Mouse (Mus musculus): ENCODE measurements at regions not wholly inside any gene's neighbourhood (a gene's known extent, or its start where the extent isn't known, plus 50 kb on each side); places are given as distances from the start of the nearest gene placed in this dataset.

- peak in 1 of 2 experiments; percentile 26 for DNase-seq
These were observed 176.6 kb upstream of the Egflam start for GRCm38 (mm10) chr15:7574811-7575210.

DNA sequence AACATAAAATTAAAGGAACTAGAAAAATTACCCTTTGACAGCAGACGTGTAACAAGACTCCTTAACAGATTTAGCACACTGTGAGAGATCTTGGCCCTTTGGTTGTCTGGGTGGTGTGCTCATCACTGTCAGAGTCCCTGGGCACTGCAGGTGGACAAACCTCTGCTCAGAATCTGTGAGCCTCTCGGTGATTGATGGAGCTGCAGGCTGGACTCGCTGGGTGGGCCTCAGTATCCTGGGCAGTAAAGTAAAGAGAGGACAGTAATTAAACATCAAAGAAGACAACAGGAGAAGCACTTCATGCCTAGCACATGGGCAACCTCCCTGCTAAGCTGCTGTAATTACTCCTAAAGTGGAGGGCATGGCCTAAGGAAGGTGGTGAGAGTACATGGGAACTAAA, 180.2 kb upstream of the Egflam start:
- no peak for DNase-seq

DNA sequence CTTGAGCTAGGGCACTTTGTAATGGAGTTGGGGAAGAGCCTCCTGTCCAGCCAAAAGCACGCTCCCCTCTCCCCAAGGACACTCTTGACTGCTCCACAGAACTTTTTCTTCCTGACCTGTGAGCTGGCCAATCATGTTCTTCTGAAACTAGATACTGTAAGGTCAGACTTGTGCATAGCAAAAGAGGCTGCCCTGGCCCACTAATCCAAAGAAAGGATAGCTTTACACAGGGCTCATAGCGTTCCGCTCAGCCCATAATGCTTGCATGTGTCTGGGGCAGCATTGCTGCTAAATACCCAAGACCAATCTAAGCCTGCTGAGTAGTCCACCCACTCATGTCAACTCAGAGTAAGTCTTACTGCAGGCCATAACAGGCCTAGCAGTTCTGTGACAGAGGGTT, 189.0 kb upstream of the Egflam start:
- no peak for DNase-seq

GRCm38 (mm10) chr15:7591486-7591885, 193.3 kb upstream of the Egflam start:
- DNase-seq: no peak

DNA sequence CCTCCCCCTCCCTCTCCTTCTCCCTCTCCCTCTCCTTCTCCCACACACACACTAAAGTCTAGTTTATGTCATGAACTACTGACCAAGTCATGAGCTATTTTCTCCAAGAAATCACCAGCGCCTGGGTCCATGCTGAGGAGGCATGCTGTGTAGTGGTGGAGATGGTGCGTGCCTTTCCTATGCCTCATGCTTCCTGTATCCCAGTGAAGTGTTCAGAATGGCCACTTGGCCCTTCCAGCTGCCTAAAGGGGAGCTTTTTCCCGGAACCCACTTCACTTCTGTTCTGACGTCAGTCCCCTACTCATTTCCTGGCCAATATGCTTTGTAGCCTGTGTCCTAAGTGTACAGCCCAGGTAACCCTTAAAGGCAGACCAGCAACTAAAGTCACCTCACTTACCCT, 199.1 kb upstream of the Egflam start:
- peak; percentile 54 to 70 for DNase-seq

DNA sequence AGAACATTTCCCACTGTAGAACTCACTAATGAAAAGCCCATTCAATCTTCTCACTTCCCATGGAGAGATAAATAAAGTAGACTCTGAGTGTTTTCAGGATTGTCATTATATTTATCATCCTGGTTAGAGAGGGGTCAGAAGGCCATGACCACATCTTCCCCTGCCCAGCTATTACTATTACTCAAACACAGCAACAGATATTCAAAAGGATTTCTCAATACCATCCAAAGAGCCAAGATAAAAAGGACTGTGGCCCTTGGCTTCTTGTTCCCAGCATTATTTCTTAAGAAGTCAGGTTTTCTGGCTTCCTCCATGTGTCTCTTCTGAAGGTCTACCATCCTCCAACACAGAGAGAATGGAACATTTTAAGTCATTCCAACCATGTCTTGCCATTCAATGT, 199.6 kb upstream of the Egflam start:
- DNase-seq: no peak

GRCm38 (mm10) chr15:7601540-7601939, 203.3 kb upstream of the Egflam start:
- no peak for DNase-seq

DNA sequence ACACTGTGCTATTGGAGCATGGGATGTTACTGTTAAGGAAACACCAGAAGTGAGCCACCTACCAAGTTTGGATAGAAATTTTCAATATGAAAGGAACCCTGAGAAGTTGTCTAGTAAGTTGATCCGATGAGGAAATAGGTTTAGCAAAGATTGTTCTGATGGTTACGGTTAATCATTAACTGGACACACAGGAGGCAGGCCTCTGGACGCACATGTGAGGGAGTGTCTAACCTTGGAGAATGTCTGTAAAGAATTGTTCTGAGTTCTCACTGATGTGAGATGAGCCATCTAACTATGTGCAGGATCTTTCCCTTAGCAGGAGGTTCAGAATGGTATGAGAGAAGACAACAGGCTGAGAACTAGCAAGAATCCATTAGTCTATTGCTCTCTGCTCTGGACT, 205.8 kb upstream of the Gdnf start:
- DNase-seq: no peak

DNA sequence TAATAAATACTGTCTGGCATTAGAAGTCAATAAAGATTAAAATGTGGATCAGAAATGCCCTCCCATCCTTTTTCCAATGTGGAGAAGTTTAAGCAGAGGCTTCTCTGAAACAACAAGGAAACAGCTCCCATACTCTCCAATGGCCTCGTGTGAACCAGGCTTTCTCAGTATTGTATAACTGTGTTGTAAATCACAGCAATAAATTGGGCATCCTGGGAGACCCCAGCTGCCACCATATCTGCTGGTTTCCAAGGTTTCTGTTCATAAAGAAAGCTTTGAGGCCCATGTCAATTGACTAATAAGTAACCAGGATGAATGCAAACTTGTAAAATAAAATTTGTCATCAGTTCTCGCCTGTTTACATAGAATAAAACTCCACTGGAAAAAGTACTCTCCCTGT, 192.7 kb upstream of the Gdnf start:
- no peak for DNase-seq

GRCm38 (mm10) chr15:7623026-7623425, 187.6 kb upstream of the Gdnf start:
- no peak for DNase-seq

GRCm38 (mm10) chr15:7624689-7625472, 185.8 kb upstream of the Gdnf start:
- no peak for DNase-seq

- DNase-seq: no peak
These were observed 180.8 kb upstream of the Gdnf start for GRCm38 (mm10) chr15:7629826-7630225.

DNA sequence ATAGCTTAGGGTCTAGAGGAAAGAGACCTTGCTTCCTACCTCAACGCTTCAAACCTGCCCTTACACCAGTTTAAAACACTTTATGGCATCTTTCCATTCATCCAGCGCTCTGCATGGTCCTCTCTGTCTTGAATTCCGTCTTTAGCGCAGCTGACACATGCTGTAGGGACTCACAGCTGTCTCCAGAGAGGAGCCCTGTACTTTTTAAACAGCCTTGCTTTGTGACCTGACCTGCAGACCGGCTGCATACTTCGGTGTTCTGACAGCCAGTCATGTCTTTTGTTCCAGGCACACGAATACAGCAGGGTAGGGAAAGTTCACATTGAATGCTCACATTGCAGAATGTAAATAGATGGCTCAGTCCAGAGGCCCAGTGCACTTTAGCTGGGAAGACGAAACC, 175.4 kb upstream of the Gdnf start:
- no peak for DNase-seq

DNA sequence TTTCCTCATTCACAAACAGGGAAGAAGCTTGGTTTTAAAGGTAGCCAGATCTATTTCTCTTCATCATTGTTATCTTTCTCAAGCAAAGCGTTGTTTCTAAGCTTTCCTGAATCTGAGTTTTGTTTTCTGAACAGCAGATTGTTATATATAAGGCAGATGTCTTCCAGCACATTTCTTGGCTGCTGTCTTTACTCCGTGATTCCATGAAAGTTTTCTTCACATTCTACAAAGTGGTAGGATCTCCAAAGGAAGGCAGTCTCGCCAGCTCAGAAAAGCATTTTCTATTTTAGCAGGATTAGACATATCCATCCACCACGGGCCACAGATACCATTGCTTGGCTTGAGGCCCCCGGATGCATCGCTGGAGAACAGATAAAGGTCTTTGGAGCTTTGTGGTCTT, 171.2 kb upstream of the Gdnf start:
- no peak for DNase-seq

- no peak for DNase-seq
These were observed 168.6 kb upstream of the Gdnf start for GRCm38 (mm10) chr15:7642075-7642474.

- no peak for DNase-seq
These were observed 159.9 kb upstream of the Gdnf start for GRCm38 (mm10) chr15:7650705-7651104.

DNA sequence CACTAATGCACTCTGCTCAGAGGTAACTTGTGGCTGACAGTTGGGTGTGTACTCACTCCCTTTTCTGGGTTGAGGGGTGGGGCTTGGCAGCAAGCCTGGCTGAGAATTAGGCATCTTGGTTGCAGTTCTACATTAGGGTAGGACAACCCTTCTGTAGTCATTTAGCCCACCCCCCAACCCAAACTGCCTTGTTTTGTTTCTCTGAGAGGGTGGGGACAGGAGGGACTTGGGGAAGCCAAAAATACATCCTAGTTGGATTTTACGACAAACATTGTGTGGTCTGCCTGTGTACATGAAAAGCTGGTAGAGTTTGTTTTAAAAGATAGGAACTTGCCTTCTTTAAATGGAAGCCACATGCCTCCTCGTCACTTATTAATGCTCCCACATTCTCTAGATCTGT, 146.8 kb upstream of the Gdnf start:
- no peak for DNase-seq

GRCm38 (mm10) chr15:7669631-7670030, 141.0 kb upstream of the Gdnf start:
- DNase-seq: no peak

- no peak for DNase-seq
These were observed 133.7 kb upstream of the Gdnf start for GRCm38 (mm10) chr15:7676970-7677369.

DNA sequence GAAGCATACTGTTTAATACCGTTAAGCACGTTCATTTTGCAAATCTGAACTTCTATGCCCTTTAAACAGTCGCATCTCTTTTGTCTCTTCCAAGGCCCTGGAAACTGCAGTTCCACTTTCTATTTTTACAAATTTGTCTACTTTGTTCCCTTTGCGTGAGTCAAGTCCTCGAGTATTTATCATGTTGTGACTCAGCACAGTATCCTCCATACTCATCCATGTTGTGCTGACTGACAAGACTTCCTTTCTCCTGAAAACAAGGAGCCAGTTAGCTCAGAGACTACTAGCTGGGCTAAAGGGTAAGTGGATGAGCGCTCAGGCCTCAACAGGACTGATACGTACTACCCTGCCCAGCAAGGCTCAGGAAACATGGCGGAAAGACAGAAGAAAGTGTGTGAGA, 131.9 kb upstream of the Gdnf start:
- DNase-seq: no peak

DNA sequence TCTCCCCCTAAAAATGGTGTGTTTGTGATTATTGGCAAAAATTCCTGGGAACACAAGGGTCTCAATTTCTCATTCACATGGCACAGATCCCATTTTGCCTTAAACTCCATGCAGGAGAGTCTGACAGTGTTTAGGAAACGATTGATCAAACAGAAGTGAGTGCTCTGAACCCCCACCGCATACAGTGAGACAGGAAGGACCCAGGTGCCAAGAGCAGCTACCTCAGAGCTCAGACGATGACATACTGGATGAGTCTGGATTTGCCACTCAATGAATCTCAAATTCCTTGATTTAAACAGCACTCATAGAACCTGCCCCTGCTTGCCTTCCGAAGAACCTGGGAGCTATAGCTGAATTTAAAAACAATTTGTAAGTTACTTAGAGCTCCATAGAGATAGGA, 129.6 kb upstream of the Gdnf start:
- no peak for DNase-seq

DNA sequence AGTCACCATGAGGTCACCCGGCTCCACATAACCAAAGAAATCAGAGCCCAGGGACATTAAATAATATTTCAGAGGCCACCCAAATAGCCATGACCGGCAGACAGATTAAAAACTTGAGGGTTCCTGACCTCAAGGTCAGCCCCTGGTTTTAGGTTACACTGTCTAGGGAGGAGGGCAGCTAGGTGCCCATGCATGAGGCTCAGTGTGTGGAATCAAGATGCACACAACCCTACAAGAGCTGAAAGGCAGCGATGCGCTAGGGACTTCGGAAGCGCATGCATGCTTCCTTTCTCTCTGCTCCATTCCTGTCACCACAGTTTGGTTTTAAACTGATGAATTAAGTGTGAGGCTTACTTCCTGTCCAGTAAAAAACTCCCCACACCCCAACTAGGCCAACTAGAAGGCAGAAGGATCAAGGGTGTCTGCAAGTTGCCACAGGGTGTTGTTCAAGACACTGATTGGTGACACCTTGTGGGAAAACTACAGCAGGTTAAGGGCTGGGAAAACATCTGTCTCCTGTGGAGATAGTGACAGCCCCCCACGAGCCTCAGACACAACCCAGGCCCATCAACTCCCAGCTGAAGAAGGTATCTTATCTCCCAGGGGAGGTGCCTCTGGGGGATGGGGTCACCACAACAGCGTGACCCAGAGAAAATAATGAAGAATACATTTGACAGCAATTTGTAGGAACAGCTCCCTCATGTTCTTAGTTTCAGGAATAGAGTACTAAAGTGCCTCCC, 127.2 kb upstream of the Gdnf start:
- no peak for DNase-seq

DNA sequence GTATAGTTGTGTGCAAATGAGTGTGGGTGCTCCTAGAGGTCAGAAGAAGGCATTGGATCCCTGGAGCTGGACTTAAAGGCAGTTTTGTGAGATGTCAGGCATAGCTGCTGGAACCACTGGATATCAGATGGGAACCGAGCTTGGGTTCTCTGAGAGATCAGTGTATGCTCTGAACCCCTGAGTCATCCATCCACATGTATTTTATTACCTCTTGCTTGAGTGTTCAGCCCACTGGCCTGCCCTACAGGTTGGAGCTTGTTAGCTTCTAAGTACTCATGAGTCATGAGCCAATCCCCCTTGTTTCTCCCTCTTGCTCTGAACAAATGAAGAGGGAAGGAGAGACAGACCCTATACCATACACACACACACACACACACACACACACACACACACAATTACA, 119.4 kb upstream of the Gdnf start:
- no peak for DNase-seq

DNA sequence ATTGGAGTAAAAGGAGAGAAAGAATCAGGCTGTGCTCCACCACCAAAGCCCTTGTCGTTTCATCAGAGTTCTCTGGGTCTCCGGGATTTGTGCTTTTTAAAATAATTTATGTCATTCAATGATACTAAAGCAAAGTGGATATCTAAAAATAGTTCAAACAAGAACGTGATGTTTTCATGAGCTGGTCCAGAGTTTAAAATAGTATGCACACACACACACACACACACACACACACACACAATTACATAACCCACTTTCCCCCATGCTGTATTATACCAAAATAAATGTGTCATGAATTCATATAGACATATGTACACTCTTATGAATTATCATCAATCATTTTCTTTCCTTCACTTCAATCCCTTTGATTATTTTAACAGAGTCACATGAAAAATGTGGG, 118.5 kb upstream of the Gdnf start:
- DNase-seq: no peak

GRCm38 (mm10) chr15:7694037-7694436, 116.6 kb upstream of the Gdnf start:
- no peak for DNase-seq
